Mouse (Mus musculus) midbrain, embryonic 10.5 days (tissue): ENCODE results near the gene Tmem30c. TPM values are rescaled to one million over a fixed set of nuclear protein-coding genes. Genes with fewer than 3 reads are reported as not detected.
"Not testable (repeated sequence)": the region's sequence is repeated elsewhere in the genome, so short reads cannot be mapped to it uniquely, and the experiment has no call there.

Experiments
- DNase-seq: peaks from one replicate; pipeline ENCODE4 v3.0.0-alpha.2; 2017; ENCODE audit warnings: low spot score
- H3K27ac ChIP-seq: fragments of 300-500 bp; sonication (generic); replicated peaks from 2 replicates; pipeline ENCODE4 v1.5.1; 2016; ENCODE audit warnings: mild to moderate bottlenecking
- H3K27me3 ChIP-seq: fragments of 300-500 bp; sonication (generic); 2 replicates; pipeline ENCODE4 v1.6.1; 2016; ENCODE audit warnings: low read depth, mild to moderate bottlenecking; ENCODE audit not compliant: poor library complexity, severe bottlenecking
- H3K36me3 ChIP-seq: fragments of 300-500 bp; sonication (generic); 2 replicates; pipeline ENCODE4 v1.6.1; 2016; ENCODE audit warnings: mild to moderate bottlenecking, moderate library complexity
- H3K4me1 ChIP-seq: fragments of 300-500 bp; sonication (generic); 2 replicates; pipeline ENCODE4 v1.6.1; 2016
- H3K4me3 ChIP-seq: fragments of 300-500 bp; sonication (generic); 2 replicates; pipeline ENCODE4 v1.5.1; 2016; ENCODE audit warnings: mild to moderate bottlenecking, moderate library complexity
- H3K9me3 ChIP-seq: fragments of 300-500 bp; sonication (generic); replicated peaks from 2 replicates; pipeline ENCODE4 v1.6.1; 2016; ENCODE audit warnings: mild to moderate bottlenecking
- WGBS: fragments of 180-500 bp; shearing (Covaris S2); methylation state at CpG from one replicate; pipeline ENCODE4 v1.1.7; 2016; 5-methylcytosine and 5-hydroxymethylcytosine counted together
- polyA plus RNA-seq: library from polyadenylated mRNA; unstranded; fragments of >200 nt; fragmentation: Nextera tagmentation; extraction: Ambion mirVana; gene quantifications from 2 replicates; pipeline ENCODE4 v1.2.1, GENCODE M21; 2016

The Tmem30c gene
- polyA plus RNA-seq, 1 experiment from 2014 or later = 0.09 TPM

DNA sequence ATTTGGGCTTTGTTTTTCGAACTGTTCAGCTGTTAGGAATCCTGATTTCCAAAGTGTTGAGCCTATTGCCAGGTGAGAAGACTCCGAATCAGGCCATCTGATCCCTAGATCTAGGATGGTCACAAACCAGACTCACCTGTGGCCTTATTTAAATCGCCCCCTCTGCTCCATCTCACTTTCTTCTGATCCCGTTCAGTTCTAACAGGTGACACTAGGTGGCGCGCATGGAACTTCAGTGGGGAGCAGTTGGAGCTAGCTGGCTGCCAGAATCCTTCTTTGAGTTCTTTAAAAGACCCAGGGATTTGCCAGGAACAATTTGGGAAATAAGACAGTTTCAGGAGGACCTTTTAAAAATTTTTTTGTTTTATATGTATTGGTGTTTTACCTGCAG is 48.8 kb downstream of the Tmem30c start:
- Histone ChIP-seq H3K36me3 (no peaks in the 10 kb centered on the region), H3K27ac (no peak overlapping the region), H3K4me1 (no peaks in the 10 kb centered on the region), H3K4me3 (no peak overlapping the region), H3K27me3 (no peaks in the 10 kb centered on the region), H3K9me3 (no peaks in the 10 kb centered on the region)
- 13% methylated on average over 6 of the region's 6 CpGs for WGBS
- DNase-seq = peak; percentile 68

DNA sequence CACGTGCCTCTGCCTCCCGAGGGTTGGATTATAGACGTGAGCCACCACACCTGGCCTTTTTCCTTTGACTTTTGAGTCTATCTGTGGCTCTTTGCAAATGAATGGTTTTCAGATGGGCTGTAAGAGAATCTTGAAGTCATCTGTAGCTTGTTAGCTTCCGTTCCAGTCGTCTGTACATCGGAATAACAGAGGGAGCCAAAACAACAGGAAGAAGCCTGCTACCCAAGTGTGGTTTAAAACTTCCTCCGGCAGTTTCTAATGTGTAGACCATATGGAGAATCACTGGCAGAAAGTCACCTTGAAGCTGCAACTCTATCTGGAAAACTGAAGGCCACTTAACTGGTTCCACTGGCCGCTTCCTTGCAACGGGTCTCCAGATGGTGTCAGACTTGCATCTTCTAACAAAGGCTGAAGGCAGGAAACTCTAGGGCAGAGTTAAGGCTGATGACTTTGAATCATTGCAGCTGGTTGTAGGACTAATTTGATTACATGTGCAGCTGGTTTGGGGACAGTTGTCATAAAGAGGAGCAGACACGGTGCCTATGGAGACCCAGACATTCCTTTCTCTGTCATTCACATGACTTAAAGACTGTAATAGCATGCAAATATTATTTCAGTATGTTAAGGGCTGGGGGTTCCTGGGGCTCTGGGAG is 49.3 kb downstream of the Tmem30c start:
- H3K4me3 ChIP-seq = no peak overlapping the region
- H3K27me3 ChIP-seq = no peaks in the 10 kb centered on the region
- H3K9me3 ChIP-seq = no peaks in the 10 kb centered on the region
- no peak for DNase-seq
- H3K27ac ChIP-seq = no peak overlapping the region
- H3K4me1 ChIP-seq = no peaks in the 10 kb centered on the region
- 66% methylated on average over 10 of the region's 10 CpGs for WGBS
- H3K36me3 ChIP-seq = no peaks in the 10 kb centered on the region

DNA sequence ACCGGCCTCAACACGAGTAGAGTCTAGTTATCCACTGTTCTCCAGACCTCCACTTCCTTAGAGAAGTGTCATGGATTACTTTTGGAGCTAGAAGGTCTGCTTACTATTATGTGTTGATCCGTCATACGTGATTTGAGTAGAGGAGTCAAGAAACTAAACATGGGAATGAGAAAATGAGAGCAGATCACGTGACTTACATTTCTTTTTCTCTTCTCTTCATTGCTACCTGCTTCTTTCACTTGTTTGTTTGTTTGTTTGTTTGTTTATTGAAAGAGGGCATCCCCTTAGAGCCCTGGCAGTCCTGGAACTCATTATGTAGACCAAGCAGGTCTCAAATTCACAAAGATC is 49.8 kb downstream of the Tmem30c start:
- 81% methylated on average over 5 of the region's 5 CpGs for WGBS
- Histone ChIP-seq H3K4me3 (no peak overlapping the region), H3K36me3 (no peaks in the 10 kb centered on the region), H3K27me3 (no peaks in the 10 kb centered on the region), H3K4me1 (no peaks in the 10 kb centered on the region), H3K27ac (no peak overlapping the region), H3K9me3 (no peaks in the 10 kb centered on the region)
- DNase-seq = no peak

DNA sequence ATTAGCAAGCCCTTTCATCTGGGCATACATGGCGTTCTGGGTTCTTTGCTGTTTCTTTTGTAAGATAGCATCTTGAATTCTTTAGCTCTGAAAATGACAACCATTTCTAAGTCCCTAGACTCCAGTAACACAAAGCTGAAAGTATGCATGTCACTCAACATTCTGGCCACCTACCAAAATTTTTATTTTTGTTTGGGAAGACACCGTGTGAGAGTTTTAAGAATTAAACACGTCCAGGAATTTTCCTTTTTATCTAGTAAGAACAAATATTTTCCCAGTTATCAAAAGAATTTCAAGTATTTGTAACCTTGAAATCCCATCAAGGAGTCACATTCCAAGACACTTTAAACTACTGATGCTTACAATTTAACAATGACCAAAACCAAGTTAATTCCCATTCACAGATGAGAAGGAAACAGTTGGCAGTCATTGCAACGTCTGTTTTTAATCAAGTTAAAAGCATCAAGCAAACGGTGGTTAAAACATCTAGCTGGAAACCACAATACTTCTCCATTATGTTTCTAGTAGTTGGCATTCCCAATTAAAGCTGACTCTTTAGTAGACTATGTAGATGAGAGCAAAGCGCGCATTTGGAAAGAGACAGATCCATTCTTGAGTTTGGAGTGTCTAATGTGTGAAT is 56.7 kb downstream of the Tmem30c start:
- Histone ChIP-seq H3K27me3 (no peaks in the 10 kb centered on the region), H3K9me3 (no peaks in the 10 kb centered on the region), H3K27ac (no peak overlapping the region), H3K36me3 (no peaks in the 10 kb centered on the region), H3K4me1 (peaks cover under 1% of the 10 kb centered on the region; the same call in 1 of the 2 replicates), H3K4me3 (no peak overlapping the region)
- no peak for DNase-seq
- WGBS = 60% methylated on average over 7 of the region's 7 CpGs

DNA sequence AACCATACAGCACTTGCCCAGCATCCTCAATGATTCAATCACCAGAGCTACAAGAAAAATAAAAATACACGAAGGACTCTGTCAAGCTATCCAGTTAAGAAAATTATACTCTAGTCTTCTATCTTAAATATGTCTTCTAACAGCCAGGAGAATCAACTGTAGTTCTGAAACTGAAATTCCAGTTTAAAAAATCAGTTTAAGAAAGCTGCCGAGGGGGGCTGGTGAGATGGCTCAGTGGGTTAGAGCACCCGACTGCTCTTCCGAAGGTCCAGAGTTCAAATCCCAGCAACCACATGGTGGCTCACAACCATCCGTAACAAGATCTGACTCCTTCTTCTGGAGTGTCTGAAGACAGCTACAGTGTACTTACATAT is 60.7 kb downstream of the Tmem30c start:
- Histone ChIP-seq H3K27ac (peak overlapping the region; percentile 85; the same call in 1 of the 2 replicates), H3K4me1 (peaks cover 12% of the 10 kb centered on the region), H3K4me3 (peak overlapping the region; percentile 90)
- not testable (repeated sequence) for H3K9me3 ChIP-seq, H3K27me3 ChIP-seq, DNase-seq, H3K36me3 ChIP-seq
- 76% methylated on average over 4 of the region's 5 CpGs for WGBS

DNA sequence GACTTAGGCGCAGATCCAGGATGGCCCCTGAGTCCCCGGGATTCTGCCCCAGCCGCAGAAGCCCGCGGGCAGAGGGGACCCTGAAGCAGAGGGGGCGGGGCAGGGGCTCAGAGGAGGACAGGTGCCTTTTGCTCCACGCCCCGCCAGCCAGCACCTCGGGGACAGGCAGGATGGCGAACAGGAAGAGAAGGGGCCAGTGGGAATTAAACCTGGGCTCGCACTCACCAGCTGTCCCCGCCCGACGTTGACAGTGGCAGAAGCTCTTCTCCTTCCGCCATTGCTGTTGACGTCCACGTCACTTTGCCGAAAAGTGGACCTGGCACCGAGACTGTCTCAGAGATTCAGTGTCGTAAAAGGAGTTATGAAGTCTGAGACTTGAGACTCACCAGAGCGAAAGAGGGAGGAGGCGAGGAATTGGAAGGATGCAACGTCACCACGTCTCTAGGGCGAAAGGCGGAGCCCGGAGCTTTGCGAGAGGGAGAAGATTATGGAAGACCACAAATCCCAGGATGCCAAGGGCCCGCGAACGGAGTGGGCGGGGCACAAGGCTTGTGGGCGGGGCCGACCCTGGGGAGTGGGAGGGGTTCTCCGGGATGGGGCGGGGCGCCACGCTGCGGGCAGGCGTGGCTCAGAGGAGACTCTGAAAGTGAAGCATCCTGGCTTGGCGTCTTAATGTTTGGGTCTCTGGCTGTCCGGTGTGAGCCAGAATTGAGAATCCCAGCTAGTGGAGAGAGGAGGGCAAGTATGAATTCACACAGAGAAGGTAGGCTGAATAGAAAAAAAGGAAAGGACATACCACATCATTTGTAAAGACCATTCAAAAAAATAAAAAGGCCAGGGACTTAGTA is 61.4 kb downstream of the Tmem30c start, which contains the start of gene Tbc1d23:
Tbc1d23 (minus strand) TSS at position 416 of the 848 bp plus-strand sequence.
- Histone ChIP-seq H3K27me3 (no peaks in the 10 kb centered on the region), H3K4me1 (peaks cover 12% of the 10 kb centered on the region), H3K4me3 (peak within 1 kb of the TSS; percentile 90), H3K36me3 (no peaks in the 10 kb centered on the region), H3K9me3 (no peaks in the 10 kb centered on the region), H3K27ac (peak within 1 kb of the TSS; percentile 85)
- DNase-seq = peak; percentile 98
- under 1% methylated on average over 42 of the region's 42 CpGs for WGBS

DNA sequence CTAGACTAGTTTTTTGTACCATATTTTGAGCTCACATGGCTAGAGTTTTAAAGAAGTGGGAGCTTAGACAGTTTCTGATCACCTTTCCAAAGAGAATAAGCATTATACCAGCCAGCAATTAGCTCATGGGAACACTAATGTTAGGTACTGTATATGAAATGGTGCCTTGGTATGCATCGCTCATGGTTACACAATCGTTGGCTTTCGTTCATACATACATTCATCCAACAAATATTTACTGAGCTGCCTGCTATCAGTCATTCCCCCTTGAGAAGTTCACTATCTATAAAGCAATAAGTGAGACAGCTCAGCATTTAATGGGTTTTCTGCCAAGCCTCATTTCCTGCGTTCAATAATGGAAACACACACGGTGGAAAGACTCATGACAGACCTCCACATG is 66.2 kb downstream of the Tmem30c start:
- no peak overlapping the region for H3K27ac ChIP-seq
- WGBS = 96% methylated on average over 5 of the region's 5 CpGs
- H3K4me1 ChIP-seq = peaks cover 12% of the 10 kb centered on the region
- H3K36me3 ChIP-seq = no peaks in the 10 kb centered on the region
- no peak for DNase-seq
- H3K9me3 ChIP-seq = no peaks in the 10 kb centered on the region
- H3K4me3 ChIP-seq = no peak overlapping the region
- no peaks in the 10 kb centered on the region for H3K27me3 ChIP-seq

DNA sequence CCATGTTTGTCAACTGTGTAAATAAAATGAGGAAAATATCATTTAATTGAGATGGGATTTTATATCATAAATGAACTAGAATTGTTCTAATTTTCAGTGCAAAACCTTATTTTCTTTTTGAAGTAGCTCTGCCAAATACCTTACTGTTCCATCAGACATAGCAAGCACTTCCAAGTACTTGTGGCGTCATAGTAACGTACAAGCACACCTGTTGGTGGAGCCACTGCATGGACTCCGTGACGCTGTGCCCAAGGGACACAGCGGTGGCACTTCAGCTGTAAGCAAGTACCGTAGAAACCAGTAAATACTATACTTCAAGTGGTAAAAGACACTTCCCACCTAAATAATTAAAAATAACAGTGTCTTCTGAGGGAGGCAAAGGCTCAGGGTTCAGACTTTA is 72.3 kb downstream of the Tmem30c start:
- H3K27me3 ChIP-seq = no peaks in the 10 kb centered on the region
- no peaks in the 10 kb centered on the region for H3K9me3 ChIP-seq
- H3K4me3 ChIP-seq = no peak overlapping the region
- no peak for DNase-seq
- H3K27ac ChIP-seq = no peak overlapping the region
- no peaks in the 10 kb centered on the region for H3K4me1 ChIP-seq
- WGBS = 94% methylated on average over 6 of the region's 6 CpGs
- H3K36me3 ChIP-seq = no peaks in the 10 kb centered on the region

Other genes with a start within 250 kb of the Tmem30c start
- gene Tmem45a2, start 221.5 kb downstream of the Tmem30c start, polyA plus RNA-seq = not detected in 2 replicates
- gene Tomm70a, start 171.2 kb downstream of the Tmem30c start, polyA plus RNA-seq = 47.8 and 51.0 TPM in 2 replicates
- 53.1 and 54.4 TPM in 2 replicates for gene Nit2, start 125.5 kb downstream of the Tmem30c start, polyA plus RNA-seq
- gene Tbc1d23, start 61.4 kb downstream of the Tmem30c start, polyA plus RNA-seq = 15.5 and 22.6 TPM in 2 replicates
- 6.7 and 7.0 TPM in 2 replicates for gene Filip1l, start 60.2 kb upstream of the Tmem30c start, polyA plus RNA-seq